Mouse (Mus musculus) liver, embryonic 11.5 days (tissue): ENCODE results near the gene Atp8b4. TPM values are rescaled to one million over a fixed set of nuclear protein-coding genes. Genes with fewer than 3 reads are reported as not detected.

ENCODE experiments used
- ATAC-seq: fragments of 200-750 bp; cut with Nextera tagmentation; replicated peaks from 2 replicates; pipeline ENCODE4 v1.8.0; 2017; ENCODE audit warnings: moderate number of reproducible peaks, mild to moderate bottlenecking, moderate TSS enrichment, moderate library complexity; ENCODE audit not compliant: low FRiP score
- DNase-seq: peaks from one replicate; pipeline ENCODE4 v3.0.0-alpha.2; 2017; ENCODE audit warnings: low spot score
- H3K27ac ChIP-seq: fragments of 300-500 bp; sonication (generic); 2 replicates; pipeline ENCODE4 v1.5.1; 2014; ENCODE audit warnings: mild to moderate bottlenecking, low read depth, low read length, control low read depth
- H3K27me3 ChIP-seq: fragments of 300-500 bp; sonication (generic); replicated peaks from 2 replicates; pipeline ENCODE4 v1.6.1; 2014; ENCODE audit warnings: low read length, mixed read lengths; ENCODE audit not compliant: control insufficient read depth, insufficient read depth
- H3K36me3 ChIP-seq: fragments of 300-500 bp; sonication (generic); 2 replicates; pipeline ENCODE4 v1.6.1; 2014; ENCODE audit warnings: mild to moderate bottlenecking, low read length, moderate library complexity, mixed read lengths; ENCODE audit not compliant: control insufficient read depth, insufficient read depth
- H3K4me1 ChIP-seq: fragments of 300-500 bp; sonication (generic); replicated peaks from 2 replicates; pipeline ENCODE4 v1.6.1; 2014; ENCODE audit warnings: low read length, mixed read lengths; ENCODE audit not compliant: control insufficient read depth, insufficient read depth
- H3K4me2 ChIP-seq: fragments of 300-500 bp; sonication (generic); 2 replicates; pipeline ENCODE4 v1.6.1; 2014; ENCODE audit warnings: mild to moderate bottlenecking, control low read depth, moderate library complexity
- H3K4me3 ChIP-seq: fragments of 300-500 bp; sonication (generic); 2 replicates; pipeline ENCODE4 v1.5.1; 2014; ENCODE audit warnings: low read depth, low read length, control low read depth
- H3K9ac ChIP-seq: fragments of 300-500 bp; sonication (generic); 2 replicates; pipeline ENCODE4 v1.6.1; 2014; ENCODE audit warnings: low read depth, low read length, control low read depth
- H3K9me3 ChIP-seq: fragments of 300-500 bp; sonication (generic); 2 replicates; pipeline ENCODE4 v1.6.1; 2016; ENCODE audit warnings: low read length, inconsistent platforms, mixed read lengths; ENCODE audit not compliant: control insufficient read depth
- WGBS: fragments of 180-500 bp; shearing (Covaris S2); extraction: QIAGEN DNeasy Blood & Tissue Kit; methylation state at CpG from one replicate; pipeline ENCODE4 v1.1.7; 2014; 5-methylcytosine and 5-hydroxymethylcytosine counted together
- polyA plus RNA-seq: library from polyadenylated mRNA; unstranded; fragments of >200 nt; fragmentation: Nextera tagmentation; extraction: Ambion mirVana; gene quantifications from 2 replicates; pipeline ENCODE4 v1.2.1, GENCODE M21; 2014

Gene Atp8b4
- polyA plus RNA-seq, 1 experiment from 2014 or later: 2.2 TPM

- H3K9ac ChIP-seq: no peak overlapping the region
- no peaks in the 10 kb centered on the region for H3K27me3 ChIP-seq
- 78% methylated on average over 7 of the region's 7 CpGs for WGBS
- no peak overlapping the region for H3K4me3 ChIP-seq
- H3K4me2 ChIP-seq: no peak overlapping the region
- no peaks in the 10 kb centered on the region for H3K36me3 ChIP-seq
- no peaks in the 10 kb centered on the region for H3K4me1 ChIP-seq
- DNase-seq (no peak), ATAC-seq (no peak)
- H3K27ac ChIP-seq: no peak overlapping the region
- H3K9me3 ChIP-seq: no peaks in the 10 kb centered on the region
Observed at GRCm38 (mm10) chr2:126290702-126291101, 209.8 kb downstream of the Atp8b4 start.

- Histone ChIP-seq H3K4me2 (no peak overlapping the region), H3K4me3 (no peak overlapping the region), H3K4me1 (no peaks in the 10 kb centered on the region), H3K27me3 (no peaks in the 10 kb centered on the region), H3K36me3 (no peaks in the 10 kb centered on the region), H3K27ac (no peak overlapping the region), H3K9me3 (no peaks in the 10 kb centered on the region), H3K9ac (no peak overlapping the region)
- ATAC-seq: no peak
- 83% methylated on average over 5 of the region's 5 CpGs for WGBS
- DNase-seq: no peak
Observed at GRCm38 (mm10) chr2:126287942-126288341, 212.5 kb downstream of the Atp8b4 start.

GRCm38 (mm10) chr2:126286420-126286819, 214.1 kb downstream of the Atp8b4 start:
- no peaks in the 10 kb centered on the region for H3K27me3 ChIP-seq
- ATAC-seq (no peak), DNase-seq (no peak)
- no peak overlapping the region for H3K27ac ChIP-seq
- H3K9me3 ChIP-seq: no peaks in the 10 kb centered on the region
- 69% methylated on average over 7 of the region's 7 CpGs for WGBS
- no peaks in the 10 kb centered on the region for H3K36me3 ChIP-seq
- no peak overlapping the region for H3K4me3 ChIP-seq
- H3K4me2 ChIP-seq: no peak overlapping the region
- H3K9ac ChIP-seq: no peak overlapping the region
- no peaks in the 10 kb centered on the region for H3K4me1 ChIP-seq

- Histone ChIP-seq H3K27me3 (no peaks in the 10 kb centered on the region), H3K27ac (no peak overlapping the region), H3K4me3 (no peak overlapping the region), H3K36me3 (no peaks in the 10 kb centered on the region), H3K9me3 (no peaks in the 10 kb centered on the region), H3K9ac (no peak overlapping the region), H3K4me1 (no peaks in the 10 kb centered on the region), H3K4me2 (no peak overlapping the region)
- DNase-seq (no peak), ATAC-seq (no peak)
- WGBS: 80% methylated on average over 6 of the region's 6 CpGs
Observed at GRCm38 (mm10) chr2:126284071-126284470, 216.4 kb downstream of the Atp8b4 start.

GRCm38 (mm10) chr2:126283086-126283485, 217.4 kb downstream of the Atp8b4 start:
- DNase-seq: no peak
- Histone ChIP-seq H3K4me1 (no peaks in the 10 kb centered on the region), H3K4me3 (no peak overlapping the region), H3K9ac (no peak overlapping the region), H3K27ac (no peak overlapping the region), H3K9me3 (no peaks in the 10 kb centered on the region), H3K4me2 (no peak overlapping the region), H3K36me3 (no peaks in the 10 kb centered on the region), H3K27me3 (no peaks in the 10 kb centered on the region)
- 65% methylated on average over 3 of the region's 3 CpGs for WGBS
- ATAC-seq: no peak

- no peak for ATAC-seq
- H3K36me3 ChIP-seq: no peaks in the 10 kb centered on the region
- 68% methylated on average over 3 of the region's 3 CpGs for WGBS
- no peaks in the 10 kb centered on the region for H3K9me3 ChIP-seq
- H3K4me2 ChIP-seq: no peak overlapping the region
- H3K9ac ChIP-seq: no peak overlapping the region
- H3K4me3 ChIP-seq: no peak overlapping the region
- H3K27me3 ChIP-seq: no peaks in the 10 kb centered on the region
- no peak for DNase-seq
- H3K4me1 ChIP-seq: no peaks in the 10 kb centered on the region
- no peak overlapping the region for H3K27ac ChIP-seq
Observed at GRCm38 (mm10) chr2:126275511-126275910, 225.0 kb downstream of the Atp8b4 start.

GRCm38 (mm10) chr2:126274826-126275405, 225.6 kb downstream of the Atp8b4 start:
- no peaks in the 10 kb centered on the region for H3K27me3 ChIP-seq
- no peaks in the 10 kb centered on the region for H3K36me3 ChIP-seq
- ATAC-seq (no peak), DNase-seq (no peak)
- no peaks in the 10 kb centered on the region for H3K9me3 ChIP-seq
- no peak overlapping the region for H3K9ac ChIP-seq
- no peak overlapping the region for H3K4me2 ChIP-seq
- 80% methylated on average over 3 of the region's 3 CpGs for WGBS
- H3K27ac ChIP-seq: no peak overlapping the region
- no peaks in the 10 kb centered on the region for H3K4me1 ChIP-seq
- H3K4me3 ChIP-seq: no peak overlapping the region

GRCm38 (mm10) chr2:126274311-126274710, 226.2 kb downstream of the Atp8b4 start:
- Histone ChIP-seq H3K9me3 (no peaks in the 10 kb centered on the region), H3K27ac (no peak overlapping the region), H3K4me1 (no peaks in the 10 kb centered on the region), H3K36me3 (no peaks in the 10 kb centered on the region), H3K4me3 (no peak overlapping the region), H3K9ac (no peak overlapping the region), H3K4me2 (no peak overlapping the region), H3K27me3 (no peaks in the 10 kb centered on the region)
- no peak for DNase-seq
- no peak for ATAC-seq
- 76% methylated on average over 3 of the region's 3 CpGs for WGBS
